Mouse (Mus musculus) stomach, embryonic 15.5 days (tissue): ENCODE measurements at regions not wholly inside any gene's neighbourhood (a gene's known extent, or its start where the extent isn't known, plus 50 kb on each side); places are given as distances from the start of the nearest gene placed in this dataset.

ENCODE experiments used
- ATAC-seq: fragments of 200-750 bp; cut with Nextera tagmentation; 2 replicates; pipeline ENCODE4 v1.8.0; 2017; ENCODE audit warnings: low read depth, moderate number of reproducible peaks, moderate TSS enrichment; ENCODE audit not compliant: insufficient read depth, low FRiP score
- H3K27ac ChIP-seq: fragments of 300-500 bp; sonication (generic); 2 replicates; pipeline ENCODE4 v1.5.1; 2015; ENCODE audit warnings: mild to moderate bottlenecking, inconsistent platforms
- H3K27me3 ChIP-seq: fragments of 300-500 bp; sonication (generic); replicated peaks from 2 replicates; pipeline ENCODE4 v1.6.1; 2015; ENCODE audit warnings: inconsistent platforms
- H3K36me3 ChIP-seq: fragments of 300-500 bp; sonication (generic); 2 replicates; pipeline ENCODE4 v1.6.1; 2015; ENCODE audit warnings: inconsistent platforms
- H3K4me1 ChIP-seq: fragments of 300-500 bp; sonication (generic); 2 replicates; pipeline ENCODE4 v1.6.1; 2015; ENCODE audit warnings: inconsistent platforms
- H3K4me2 ChIP-seq: fragments of 300-500 bp; sonication (generic); 2 replicates; pipeline ENCODE4 v1.6.1; 2015; ENCODE audit warnings: mild to moderate bottlenecking, inconsistent platforms
- H3K4me3 ChIP-seq: fragments of 300-500 bp; sonication (generic); replicated peaks from 2 replicates; pipeline ENCODE4 v1.5.1; 2015; ENCODE audit warnings: inconsistent platforms
- H3K9ac ChIP-seq: fragments of 300-500 bp; sonication (generic); 2 replicates; pipeline ENCODE4 v1.6.1; 2015; ENCODE audit warnings: inconsistent platforms
- H3K9me3 ChIP-seq: fragments of 300-500 bp; sonication (generic); 2 replicates; pipeline ENCODE4 v1.6.1; 2016; ENCODE audit warnings: inconsistent platforms
- WGBS: fragments of 180-500 bp; shearing (Covaris S2); methylation state at CpG from one replicate; pipeline ENCODE4 v1.1.7; 2015; 5-methylcytosine and 5-hydroxymethylcytosine counted together

DNA sequence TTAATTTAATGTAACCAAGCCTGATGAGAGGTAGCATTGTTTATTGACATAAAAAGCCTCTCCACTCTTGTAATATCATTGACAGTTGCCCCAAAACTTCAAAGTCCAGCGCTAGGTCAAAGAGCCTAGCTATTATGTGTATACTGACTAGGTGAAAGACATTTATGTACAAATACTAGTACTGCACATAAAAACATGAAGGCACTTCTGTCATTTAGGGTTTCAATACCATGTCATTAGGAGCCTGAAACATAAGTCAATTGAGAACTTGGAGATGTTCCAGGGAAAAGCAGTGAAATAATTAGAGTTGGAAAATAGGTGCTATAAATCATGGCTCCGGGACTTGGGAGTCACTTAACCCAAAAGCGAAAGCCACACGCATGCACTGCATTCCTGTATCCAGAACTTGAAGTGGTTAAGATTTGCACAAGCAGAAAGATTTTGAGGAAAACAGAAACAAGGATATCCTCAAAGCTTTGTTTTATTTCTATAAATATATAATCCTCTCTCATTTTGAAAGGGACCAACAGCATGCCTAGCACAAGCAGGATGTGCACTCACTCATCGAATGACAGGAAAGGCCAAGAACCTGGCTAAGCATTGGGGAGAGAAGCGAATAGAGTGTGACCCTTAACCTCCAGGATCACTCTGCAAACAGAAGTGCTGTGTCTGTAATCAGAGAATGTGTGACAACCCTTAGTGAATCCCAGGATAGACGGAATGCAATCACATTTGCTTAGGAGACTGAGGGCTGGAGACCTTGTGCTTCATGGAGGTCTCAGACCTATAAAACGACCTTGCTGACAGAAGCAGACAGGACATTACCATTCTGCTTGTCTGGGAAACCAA is 176.3 kb upstream of the Crim1 start:
- Histone ChIP-seq H3K27me3 (no peaks in the 10 kb centered on the region), H3K36me3 (no peaks in the 10 kb centered on the region), H3K4me3 (no peak overlapping the region), H3K27ac (no peak overlapping the region), H3K9me3 (no peaks in the 10 kb centered on the region), H3K4me1 (no peaks in the 10 kb centered on the region), H3K4me2 (no peak overlapping the region), H3K9ac (no peak overlapping the region)
- WGBS = 29% methylated on average over 8 of the region's 8 CpGs
- ATAC-seq = no peak

DNA sequence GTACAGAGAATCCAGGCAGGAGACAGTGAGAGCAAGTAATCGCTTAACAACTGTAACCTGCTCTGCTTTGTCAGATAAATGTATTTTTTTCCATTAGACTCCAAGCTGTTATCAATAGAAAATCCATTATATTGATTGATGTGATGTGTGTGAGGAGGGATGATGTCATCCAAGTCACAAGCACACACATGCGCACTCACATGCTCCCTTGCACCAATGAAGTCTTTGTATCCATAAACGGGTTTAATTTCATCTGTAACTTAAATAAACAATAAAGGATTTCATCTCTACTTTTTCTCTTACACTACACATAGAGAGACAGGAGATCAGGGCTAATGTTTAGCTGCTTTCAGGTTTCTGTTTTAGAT is 175.7 kb upstream of the Crim1 start:
- Histone ChIP-seq H3K9me3 (no peaks in the 10 kb centered on the region), H3K36me3 (no peaks in the 10 kb centered on the region), H3K4me2 (no peak overlapping the region), H3K27ac (no peak overlapping the region), H3K4me3 (no peak overlapping the region), H3K27me3 (no peaks in the 10 kb centered on the region), H3K9ac (no peak overlapping the region), H3K4me1 (no peaks in the 10 kb centered on the region)
- ATAC-seq = no peak
- 41% methylated on average over 3 of the region's 3 CpGs for WGBS

DNA sequence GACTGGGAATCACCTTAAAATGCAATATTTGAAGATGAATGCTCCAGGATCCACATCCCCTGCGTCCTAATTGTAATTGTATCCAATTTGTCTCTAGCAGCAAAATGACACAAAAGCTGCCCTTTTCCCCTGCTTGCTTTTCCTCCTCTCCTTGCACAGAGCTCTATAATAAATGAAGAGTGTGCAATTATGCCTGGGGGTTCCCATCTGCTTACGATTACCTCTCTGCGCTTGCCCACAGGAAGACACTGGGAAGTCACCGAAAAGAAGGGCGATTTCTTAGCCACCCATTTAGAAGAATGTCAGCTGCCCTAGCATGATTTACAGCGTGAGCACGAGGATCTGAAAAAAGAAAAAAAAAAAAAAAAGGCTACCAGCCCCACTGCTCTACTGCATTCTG is 174.8 kb upstream of the Crim1 start:
- Histone ChIP-seq H3K9me3 (no peaks in the 10 kb centered on the region), H3K4me1 (no peaks in the 10 kb centered on the region), H3K27ac (no peak overlapping the region), H3K4me3 (no peak overlapping the region), H3K9ac (no peak overlapping the region), H3K4me2 (no peak overlapping the region), H3K36me3 (no peaks in the 10 kb centered on the region), H3K27me3 (no peaks in the 10 kb centered on the region)
- no peak for ATAC-seq
- WGBS = 46% methylated on average over 7 of the region's 7 CpGs

DNA sequence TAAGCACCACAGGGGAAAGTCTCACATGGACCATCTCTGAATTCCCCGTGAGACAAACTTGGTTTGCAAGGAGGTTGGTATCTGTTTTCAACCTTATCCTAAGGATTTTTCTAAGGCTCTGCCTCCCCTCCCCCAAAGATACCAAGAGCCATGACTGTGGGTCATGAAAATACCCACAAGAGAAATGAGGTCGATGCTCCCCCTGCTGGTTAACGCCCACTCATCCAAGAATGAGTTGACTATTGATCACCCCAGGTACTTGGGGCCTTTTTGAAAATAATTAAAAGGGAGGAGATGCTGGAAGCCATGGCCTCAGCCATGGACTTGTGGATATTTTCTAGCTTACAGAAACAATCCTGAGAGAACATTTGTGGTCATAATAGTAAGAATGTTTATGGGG is 164.4 kb upstream of the Crim1 start:
- Histone ChIP-seq H3K4me1 (no peaks in the 10 kb centered on the region), H3K36me3 (no peaks in the 10 kb centered on the region), H3K4me3 (no peak overlapping the region), H3K9ac (no peak overlapping the region), H3K27me3 (no peaks in the 10 kb centered on the region), H3K27ac (no peak overlapping the region), H3K9me3 (no peaks in the 10 kb centered on the region), H3K4me2 (no peak overlapping the region)
- no peak for ATAC-seq
- 86% methylated on average over 3 of the region's 3 CpGs for WGBS

DNA sequence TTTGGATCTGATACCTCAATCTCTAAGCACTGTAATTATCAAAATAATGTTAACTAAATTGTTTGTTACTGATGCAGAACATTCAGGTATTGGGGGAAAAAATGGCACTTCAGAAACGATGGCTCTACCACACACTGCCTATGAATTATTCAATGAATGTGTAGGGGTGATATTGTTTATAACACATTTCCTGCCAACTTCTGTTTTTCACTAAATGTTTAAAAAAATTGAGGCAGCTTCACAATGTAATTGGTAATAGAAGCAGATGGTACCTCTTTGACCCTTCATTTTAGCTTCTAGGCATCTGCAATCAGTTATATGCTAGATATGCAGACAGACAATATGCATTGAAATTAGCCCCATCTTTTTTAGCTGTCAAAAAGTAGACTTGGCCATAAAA is 159.7 kb upstream of the Crim1 start:
- Histone ChIP-seq H3K4me2 (no peak overlapping the region), H3K36me3 (no peaks in the 10 kb centered on the region), H3K9me3 (no peaks in the 10 kb centered on the region), H3K4me1 (no peaks in the 10 kb centered on the region), H3K4me3 (no peak overlapping the region), H3K9ac (no peak overlapping the region), H3K27ac (no peak overlapping the region), H3K27me3 (no peaks in the 10 kb centered on the region)
- WGBS = 62% methylated on average over 1 of the region's 1 CpGs
- no peak for ATAC-seq

DNA sequence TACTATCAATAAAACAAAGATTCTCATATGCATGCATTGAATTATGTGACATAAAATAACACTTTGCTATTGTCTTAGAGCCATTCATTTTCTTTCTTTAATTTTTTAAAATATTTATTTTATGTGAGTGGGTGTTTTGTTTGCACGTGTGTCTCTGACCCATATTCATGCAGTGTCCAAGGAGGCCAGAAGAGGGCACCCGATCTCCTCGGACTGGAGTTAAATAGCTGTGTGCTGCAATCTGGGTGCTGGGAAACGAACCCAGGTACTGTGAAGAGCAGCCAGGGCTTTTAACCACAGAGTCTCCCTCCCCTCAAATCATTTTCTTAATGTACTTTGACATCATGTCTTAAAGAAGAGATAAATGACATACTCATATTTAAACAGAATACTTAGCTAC is 158.8 kb upstream of the Crim1 start:
- H3K27ac ChIP-seq = no peak overlapping the region
- no peak overlapping the region for H3K4me3 ChIP-seq
- no peak overlapping the region for H3K9ac ChIP-seq
- H3K36me3 ChIP-seq = no peaks in the 10 kb centered on the region
- WGBS = 75% methylated on average over 4 of the region's 4 CpGs
- H3K9me3 ChIP-seq = no peaks in the 10 kb centered on the region
- no peak for ATAC-seq
- no peaks in the 10 kb centered on the region for H3K27me3 ChIP-seq
- no peaks in the 10 kb centered on the region for H3K4me1 ChIP-seq
- no peak overlapping the region for H3K4me2 ChIP-seq

DNA sequence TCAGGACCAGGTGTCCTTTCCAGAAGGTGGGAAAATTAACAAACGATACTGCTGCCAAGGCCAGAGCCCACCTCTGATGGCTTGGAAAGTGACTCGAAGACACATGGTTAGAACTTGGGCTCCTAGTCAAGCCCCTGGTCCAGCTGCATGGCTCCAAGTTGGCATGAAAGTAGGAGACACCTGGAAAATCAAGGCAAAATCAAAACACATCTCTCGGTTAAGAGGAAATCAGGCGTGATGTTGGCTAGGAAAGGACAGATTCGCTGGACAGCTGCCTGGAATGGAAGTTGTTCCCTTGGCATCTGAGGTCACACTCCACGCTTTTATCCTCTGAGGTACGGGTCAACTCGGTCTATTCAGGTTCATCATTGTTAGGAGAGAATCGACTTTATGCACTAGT is 150.3 kb upstream of the Crim1 start:
- 86% methylated on average over 9 of the region's 9 CpGs for WGBS
- no peak for ATAC-seq
- H3K27ac ChIP-seq = no peak overlapping the region

DNA sequence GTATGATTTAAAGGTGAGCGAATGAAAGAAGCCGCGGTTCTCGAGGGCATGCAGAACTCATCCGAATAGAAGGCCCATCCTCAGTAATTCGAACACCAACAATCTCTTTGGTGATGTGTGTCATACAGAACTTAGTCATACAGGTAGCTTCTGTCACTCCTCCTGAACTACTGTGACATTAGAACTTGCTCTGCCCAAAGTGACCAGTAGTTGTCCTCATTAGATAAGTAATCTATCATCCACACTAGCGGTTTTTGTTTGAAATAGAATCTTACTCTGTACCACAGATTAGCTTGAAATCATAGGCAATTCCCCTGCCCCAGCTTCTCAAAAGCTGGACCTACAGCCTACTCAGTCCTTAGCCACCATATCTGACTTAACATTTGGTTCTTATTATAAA is 149.8 kb upstream of the Crim1 start:
- Histone ChIP-seq H3K9me3 (no peaks in the 10 kb centered on the region), H3K27ac (no peak overlapping the region), H3K27me3 (no peaks in the 10 kb centered on the region), H3K4me2 (no peak overlapping the region), H3K9ac (no peak overlapping the region), H3K4me3 (no peak overlapping the region), H3K36me3 (no peaks in the 10 kb centered on the region), H3K4me1 (no peaks in the 10 kb centered on the region)
- 84% methylated on average over 7 of the region's 7 CpGs for WGBS
- no peak for ATAC-seq

More for the DNA sequence above, 150.3 kb upstream of the Crim1 start:
- Histone ChIP-seq H3K4me3 (no peak overlapping the region), H3K27me3 (no peaks in the 10 kb centered on the region), H3K36me3 (no peaks in the 10 kb centered on the region), H3K9ac (no peak overlapping the region), H3K9me3 (no peaks in the 10 kb centered on the region), H3K4me2 (no peak overlapping the region), H3K4me1 (no peaks in the 10 kb centered on the region)

DNA sequence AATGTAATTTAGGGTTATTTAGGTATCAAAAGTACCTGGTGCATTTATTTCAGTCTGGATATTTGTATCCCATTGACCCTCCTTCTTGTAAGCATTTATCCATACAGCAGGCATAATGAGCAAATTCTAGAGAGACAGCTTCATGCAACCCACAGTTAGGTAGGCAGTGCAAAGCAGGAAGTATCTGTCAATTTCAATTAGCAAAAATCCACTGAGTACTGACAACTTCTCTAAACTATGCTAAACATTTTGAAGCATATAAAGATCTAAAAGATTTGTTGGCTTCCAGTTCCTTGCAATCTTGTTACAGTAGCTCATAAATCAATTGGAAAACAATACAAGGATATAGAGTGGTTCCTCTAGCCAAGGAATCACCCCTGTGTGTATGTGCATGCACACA is 124.2 kb upstream of the Crim1 start:
- H3K27me3 ChIP-seq = no peaks in the 10 kb centered on the region

DNA sequence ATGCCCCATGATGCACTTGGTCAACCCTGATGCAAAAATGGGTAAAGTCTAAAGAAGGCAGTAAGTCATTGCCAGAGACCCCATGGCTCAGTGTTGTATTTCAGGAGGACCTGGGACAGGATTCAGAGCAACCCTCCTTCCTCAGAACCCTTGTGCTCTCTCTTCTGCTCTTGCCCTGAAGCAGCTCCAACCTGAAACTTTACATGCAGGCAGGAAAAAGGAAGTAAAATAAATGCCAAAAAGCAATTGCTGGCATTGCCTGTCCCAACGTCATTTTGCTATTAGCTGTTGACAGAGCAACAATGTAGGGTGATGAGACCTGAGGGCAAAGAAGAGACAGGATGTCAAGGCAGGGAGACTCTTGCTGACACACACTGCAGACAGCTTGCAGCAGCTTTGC is 121.7 kb upstream of the Crim1 start:
- Histone ChIP-seq H3K36me3 (no peaks in the 10 kb centered on the region), H3K4me2 (no peak overlapping the region), H3K27ac (no peak overlapping the region), H3K4me3 (no peak overlapping the region), H3K9ac (no peak overlapping the region), H3K9me3 (no peaks in the 10 kb centered on the region), H3K4me1 (no peaks in the 10 kb centered on the region), H3K27me3 (no peaks in the 10 kb centered on the region)
- 46% methylated on average over 1 of the region's 1 CpGs for WGBS
- no peak for ATAC-seq

More for the DNA sequence above, 124.2 kb upstream of the Crim1 start:
- H3K4me3 ChIP-seq = no peak overlapping the region
- H3K9ac ChIP-seq = no peak overlapping the region
- no peaks in the 10 kb centered on the region for H3K4me1 ChIP-seq
- no peak for ATAC-seq
- no peak overlapping the region for H3K4me2 ChIP-seq
- H3K27ac ChIP-seq = no peak overlapping the region
- no peaks in the 10 kb centered on the region for H3K36me3 ChIP-seq
- no peaks in the 10 kb centered on the region for H3K9me3 ChIP-seq

DNA sequence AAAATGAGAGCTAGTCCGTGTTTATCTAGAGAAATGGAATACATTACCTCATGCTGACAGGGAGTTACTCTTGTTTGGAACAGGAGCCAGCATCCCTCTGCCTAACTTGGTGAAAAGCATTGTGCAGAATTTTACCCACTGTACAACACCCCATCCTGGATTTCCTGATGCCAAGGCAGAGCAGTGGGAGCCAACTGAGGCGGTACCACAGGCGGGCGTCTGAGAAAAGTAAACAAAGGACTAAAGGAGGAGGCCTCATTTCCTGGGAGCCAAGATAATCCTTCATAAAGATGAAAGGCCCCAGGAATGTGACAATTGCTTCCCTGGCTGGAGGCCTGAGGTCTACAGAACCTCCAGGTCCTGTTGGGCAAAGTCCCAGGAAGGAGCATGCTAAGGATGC is 115.6 kb upstream of the Crim1 start:
- Histone ChIP-seq H3K4me3 (no peak overlapping the region), H3K4me2 (no peak overlapping the region), H3K36me3 (no peaks in the 10 kb centered on the region), H3K27me3 (no peaks in the 10 kb centered on the region), H3K27ac (no peak overlapping the region), H3K9ac (no peak overlapping the region), H3K4me1 (0 out of 2 replicates have a peak, but pooled peaks cover 3% of the 10 kb centered on the region), H3K9me3 (no peaks in the 10 kb centered on the region)
- 30% methylated on average over 4 of the region's 4 CpGs for WGBS
- ATAC-seq = no peak

DNA sequence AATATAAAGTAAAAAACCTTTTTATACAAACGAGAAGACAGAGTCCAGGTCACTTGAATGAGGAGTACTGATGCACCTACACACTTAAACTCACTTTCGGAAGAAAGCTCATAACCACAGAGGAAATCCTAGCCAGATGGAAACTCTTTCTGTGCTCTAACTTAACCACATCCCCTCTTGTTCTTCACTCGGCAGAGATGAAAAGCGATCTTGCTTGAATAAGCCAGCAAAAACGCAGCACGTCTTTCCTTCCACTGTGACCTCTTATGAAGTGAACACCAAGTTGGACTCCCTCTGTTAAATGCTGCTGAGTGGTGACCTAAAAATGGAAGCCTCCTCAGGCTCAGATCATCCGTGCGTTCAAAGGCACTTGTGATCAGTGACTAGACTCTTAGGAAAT is 113.1 kb upstream of the Crim1 start:
- Histone ChIP-seq H3K9ac (no peak overlapping the region), H3K4me2 (no peak overlapping the region), H3K9me3 (no peaks in the 10 kb centered on the region), H3K4me1 (0 out of 2 replicates have a peak, but pooled peaks cover 3% of the 10 kb centered on the region), H3K36me3 (no peaks in the 10 kb centered on the region), H3K4me3 (no peak overlapping the region), H3K27ac (no peak overlapping the region), H3K27me3 (no peaks in the 10 kb centered on the region)
- WGBS = 73% methylated on average over 8 of the region's 8 CpGs
- ATAC-seq = no peak

DNA sequence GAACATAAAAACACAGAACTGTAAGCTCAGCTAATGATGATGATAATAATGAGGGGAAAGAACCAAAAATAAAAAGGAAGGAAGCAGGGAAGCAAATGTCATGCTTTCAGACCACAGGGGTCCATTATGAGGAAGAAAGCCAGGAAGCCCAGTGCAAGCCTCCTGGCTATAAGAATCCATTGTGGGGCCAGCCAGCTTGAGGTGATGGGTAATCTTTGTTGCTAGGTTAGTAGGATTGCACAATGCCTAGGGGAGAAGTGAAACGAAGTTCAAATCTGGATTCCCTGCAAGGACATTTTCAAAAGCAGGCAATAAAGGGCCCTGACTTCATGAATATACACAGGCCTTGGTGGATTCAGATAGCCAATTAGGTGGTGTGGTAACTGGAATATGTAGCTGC is 102.3 kb upstream of the Crim1 start:
- ATAC-seq = no peak
- no peaks in the 10 kb centered on the region for H3K36me3 ChIP-seq
- H3K9ac ChIP-seq = no peak overlapping the region
- 57% methylated on average over 1 of the region's 1 CpGs for WGBS
- no peak overlapping the region for H3K4me3 ChIP-seq
- no peaks in the 10 kb centered on the region for H3K9me3 ChIP-seq
- H3K4me2 ChIP-seq = no peak overlapping the region
- H3K27me3 ChIP-seq = no peaks in the 10 kb centered on the region
- no peaks in the 10 kb centered on the region for H3K4me1 ChIP-seq
- H3K27ac ChIP-seq = no peak overlapping the region
